Mouse (Mus musculus) adrenal gland, postnatal 14 days (tissue): ENCODE results near the gene Lrrtm3. TPM values are rescaled to one million over a fixed set of nuclear protein-coding genes. Genes with fewer than 3 reads are reported as not detected.

ENCODE experiments used
- DNase-seq: peaks from one replicate; pipeline ENCODE4 v3.0.0; 2021; ENCODE audit warnings: mixed read lengths
- long read RNA-seq, 2 experiments: library from polyadenylated mRNA; stranded (forward); transcript quantifications; one replicate each; pipeline ENCODE4 v2.0.0; 2021
- total RNA-seq: library from RNA; stranded (reverse); gene quantifications from 2 replicates; pipeline ENCODE4 v1.2.3, GENCODE M21; 2021

Gene Lrrtm3
- 0.30 and 1.2 TPM in 2 replicates for total RNA-seq
- long read RNA-seq, experiment 1, partial matches to known transcripts = 0 of 1 reads
- long read RNA-seq, experiment 1, other reads (novel, unspliced or antisense) = 0 of 1 reads
- long read RNA-seq, experiment 2 = 0 reads

GRCm38 (mm10) chr10:64089680-64090460 is at the start of gene Lrrtm3:
Lrrtm3 (minus strand) TSS chr10:64090277.
- DNase-seq = peak; percentile 64

DNA sequence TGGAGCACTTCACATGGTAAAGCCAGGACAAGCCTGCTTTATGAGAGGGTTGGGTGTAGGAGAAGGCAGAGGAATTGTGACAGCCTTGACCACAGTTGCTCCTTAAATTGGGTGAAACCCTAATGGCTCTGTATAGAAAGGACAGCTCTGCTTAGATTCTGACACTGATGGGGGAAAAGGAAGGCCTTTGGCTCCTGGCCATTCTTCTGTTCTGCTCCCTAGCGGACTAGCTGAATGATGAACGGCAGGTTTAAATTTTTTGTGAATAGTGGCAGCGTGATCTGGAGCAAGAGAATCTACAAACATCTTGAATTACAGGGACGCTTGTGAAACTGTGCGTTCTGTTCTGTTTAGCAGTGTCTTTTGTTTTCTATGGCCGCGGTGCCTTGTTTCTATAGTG is 45.4 kb upstream of the Lrrtm3 start:
- DNase-seq = no peak

DNA sequence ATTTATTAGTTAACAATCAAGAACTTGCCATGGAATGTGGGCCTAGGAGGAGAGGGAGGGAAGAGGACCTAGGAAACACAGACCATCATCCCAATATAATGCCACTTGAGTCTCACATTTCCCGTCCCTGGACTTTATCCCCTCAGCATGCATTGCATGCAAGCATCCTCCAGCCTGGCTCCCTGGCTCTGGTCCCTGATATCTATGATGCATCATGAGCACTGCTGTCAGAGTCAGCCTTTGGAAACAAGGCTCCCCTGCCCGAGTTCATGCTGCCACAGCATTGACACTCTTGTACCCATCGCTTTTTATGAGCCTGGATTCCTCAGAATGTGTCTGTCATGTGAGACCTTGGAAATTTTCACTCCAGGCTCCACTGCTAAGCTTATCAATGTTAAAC is 43.4 kb upstream of the Lrrtm3 start:
- DNase-seq = no peak

DNA sequence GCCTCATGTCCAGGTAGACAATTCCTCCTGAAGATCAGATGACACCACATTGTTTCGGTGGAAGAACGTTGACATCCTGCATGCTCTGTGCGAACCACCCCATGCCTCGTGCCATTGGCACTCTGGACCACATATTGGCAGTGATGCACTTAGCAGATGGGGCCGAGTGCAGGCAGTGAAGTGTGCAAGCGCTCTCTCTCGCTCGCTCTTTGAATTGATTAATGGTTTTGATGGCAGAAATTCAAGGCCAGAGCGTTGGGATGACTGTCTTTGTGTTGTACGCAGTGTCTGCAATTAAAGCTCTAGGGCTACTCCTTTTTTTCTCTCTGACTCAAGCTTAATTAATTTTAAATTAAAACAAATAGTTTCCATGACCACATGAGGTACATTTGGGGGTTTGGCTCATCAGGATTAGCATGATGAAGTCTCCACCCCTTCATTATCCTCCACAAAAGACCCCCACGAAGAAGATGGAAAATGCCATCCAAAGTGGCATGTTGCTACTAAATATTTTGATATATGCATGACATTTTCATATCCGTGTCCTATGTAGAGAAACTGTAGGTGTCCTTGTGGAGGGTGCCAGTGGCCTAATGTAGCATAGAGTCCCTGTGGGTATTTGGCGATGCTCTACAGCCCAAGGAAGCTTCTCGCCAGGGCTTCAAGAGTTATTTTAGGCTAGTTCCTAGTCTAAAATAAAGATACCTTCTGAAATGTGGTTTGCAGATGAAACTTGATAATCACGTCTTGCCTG is 40.5 kb upstream of the Lrrtm3 start:
- no peak for DNase-seq

DNA sequence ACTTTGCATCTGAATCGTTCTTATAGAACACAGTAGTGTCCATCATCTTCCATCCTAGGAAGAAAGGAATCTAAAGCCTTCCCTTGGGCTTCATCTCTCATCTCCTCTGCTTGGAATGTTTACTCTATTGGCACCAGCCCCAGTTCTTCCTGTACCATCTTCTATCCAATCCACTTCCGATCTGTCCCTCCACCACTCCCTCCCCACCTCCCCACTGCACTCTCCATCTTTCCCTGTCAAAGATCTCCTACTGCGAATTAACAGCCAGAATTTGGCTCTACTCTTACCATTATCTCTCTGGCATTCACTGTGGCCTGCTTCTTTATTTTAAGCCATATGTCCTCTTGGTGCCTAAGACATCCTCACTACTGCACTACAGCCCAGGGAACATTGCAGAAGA is 28.8 kb upstream of the Lrrtm3 start:
- no peak for DNase-seq

DNA sequence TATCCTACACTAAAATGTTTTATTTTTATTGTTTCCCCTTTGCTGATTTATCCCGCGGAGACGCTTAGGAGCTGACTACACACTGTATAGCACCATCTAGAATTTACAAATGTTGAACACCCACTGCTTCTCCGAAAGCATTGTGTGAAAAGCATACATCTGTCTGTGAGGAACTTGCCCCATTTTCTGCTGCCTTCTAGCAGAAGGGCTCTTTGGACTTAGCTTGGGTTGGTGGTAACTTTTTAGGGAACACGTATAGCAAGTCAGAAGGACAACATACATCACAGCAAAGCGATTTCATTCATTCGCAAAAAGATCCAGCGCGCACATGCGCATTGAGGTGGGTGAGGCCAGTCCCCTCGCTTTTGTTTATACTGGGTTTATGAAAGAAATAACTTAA is 25.2 kb upstream of the Lrrtm3 start:
- DNase-seq = no peak

- DNase-seq = no peak
These were observed 6.5 kb upstream of the Lrrtm3 start for GRCm38 (mm10) chr10:64096532-64096931.

DNA sequence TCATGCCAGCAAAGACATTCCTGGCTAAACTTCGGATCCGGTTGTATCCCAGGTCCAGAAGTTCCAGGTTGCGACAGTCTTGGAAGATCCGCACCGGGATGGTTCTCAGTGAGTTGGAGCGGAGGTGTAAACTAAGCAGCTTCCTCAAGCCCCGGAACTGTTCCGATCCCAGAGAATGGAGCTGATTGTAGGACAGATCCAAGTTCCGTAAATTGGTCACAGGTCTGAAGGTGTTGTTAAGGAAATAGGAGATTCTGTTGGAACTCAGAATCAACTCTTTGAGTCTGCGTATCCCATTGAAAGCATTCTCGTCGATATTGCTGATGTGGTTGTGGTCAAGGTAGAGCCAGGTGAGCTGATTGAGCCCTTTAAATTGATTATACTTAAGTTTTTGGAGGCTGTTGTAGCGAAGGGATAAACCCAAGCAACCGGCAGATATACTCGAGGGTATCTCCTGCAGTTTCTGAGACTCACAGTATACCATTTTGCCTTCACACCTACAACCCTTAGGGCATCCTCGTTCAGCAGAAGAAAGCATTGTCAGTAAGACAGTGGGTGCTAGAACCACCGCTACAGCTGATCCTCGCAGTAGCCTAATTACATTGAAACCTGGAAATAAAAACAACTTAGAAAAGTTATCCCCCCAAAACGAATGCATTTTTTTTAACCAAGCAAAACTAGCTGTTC is 1.2 kb downstream of the Lrrtm3 start:
- DNase-seq = no peak

DNA sequence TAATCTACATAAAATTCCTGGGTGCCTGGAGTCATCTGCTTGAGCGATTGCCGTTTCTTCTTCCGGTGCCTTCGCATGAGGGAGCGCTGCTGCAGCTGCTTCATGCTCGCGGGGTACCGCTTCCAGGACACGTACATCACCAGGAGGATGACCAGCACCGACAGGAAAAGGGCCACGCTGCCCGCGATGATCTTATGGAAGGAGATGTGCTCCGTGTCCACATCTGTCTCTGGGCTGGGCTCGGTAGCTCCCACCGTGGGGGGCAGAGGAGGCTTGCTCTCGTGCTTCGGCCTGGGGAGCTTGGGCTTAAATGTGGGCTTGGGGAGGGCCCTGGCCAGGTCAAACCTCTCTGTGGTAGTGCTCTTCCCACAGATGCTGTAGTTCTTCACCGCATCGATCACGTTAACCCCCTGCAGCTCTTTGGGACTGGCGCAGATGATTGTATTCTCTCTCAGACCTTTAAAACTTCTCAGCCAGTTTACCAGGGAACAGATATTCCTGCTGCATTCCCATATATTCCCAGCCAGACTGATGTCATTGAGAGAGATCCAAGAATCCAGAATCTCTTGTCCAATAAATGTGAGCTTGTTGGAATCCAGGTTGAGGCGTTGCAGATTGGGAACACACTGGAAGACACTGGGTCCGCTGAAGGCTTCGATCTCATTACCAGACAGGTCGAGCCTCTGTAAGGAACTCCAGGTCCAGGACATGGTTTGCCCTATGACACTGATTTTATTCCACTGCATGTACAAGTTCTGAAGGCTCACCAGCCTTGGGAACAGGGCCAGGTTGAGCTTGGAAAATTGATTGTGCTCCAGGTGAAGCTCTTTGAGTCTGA is 1.9 kb downstream of the Lrrtm3 start:
- DNase-seq = no peak

DNA sequence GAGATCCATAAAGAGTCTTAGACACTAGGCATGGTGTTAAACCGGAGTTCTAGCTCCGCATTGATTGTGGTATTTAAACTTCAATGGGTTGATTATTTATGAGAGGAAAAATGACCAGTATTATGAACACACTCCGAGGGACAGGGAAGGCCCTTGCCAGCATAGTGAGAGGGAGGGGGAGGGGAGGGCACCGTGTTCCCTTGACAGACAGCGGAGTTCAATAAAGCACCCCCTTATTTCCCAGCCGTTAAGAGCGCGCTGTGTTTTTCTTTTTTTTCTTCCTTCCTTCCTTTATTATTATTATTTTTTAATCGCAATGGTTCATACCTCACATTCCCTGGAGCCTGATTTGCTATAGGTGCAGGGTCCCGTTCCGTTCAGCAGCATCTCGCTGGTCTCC is 2.6 kb downstream of the Lrrtm3 start:
- no peak for DNase-seq

- no peak for DNase-seq
These were observed 3.3 kb downstream of the Lrrtm3 start for GRCm38 (mm10) chr10:64086567-64087391.

- DNase-seq = no peak
These were observed 3.9 kb downstream of the Lrrtm3 start for GRCm38 (mm10) chr10:64086183-64086566.

GRCm38 (mm10) chr10:64084465-64084864 is 5.6 kb downstream of the Lrrtm3 start:
- no peak for DNase-seq

- DNase-seq = no peak
These were observed 6.3 kb downstream of the Lrrtm3 start for GRCm38 (mm10) chr10:64083813-64084212.

GRCm38 (mm10) chr10:64082345-64082744 is 7.7 kb downstream of the Lrrtm3 start:
- no peak for DNase-seq

GRCm38 (mm10) chr10:64076410-64077052 is 13.5 kb downstream of the Lrrtm3 start:
- DNase-seq = peak; percentile 23

DNA sequence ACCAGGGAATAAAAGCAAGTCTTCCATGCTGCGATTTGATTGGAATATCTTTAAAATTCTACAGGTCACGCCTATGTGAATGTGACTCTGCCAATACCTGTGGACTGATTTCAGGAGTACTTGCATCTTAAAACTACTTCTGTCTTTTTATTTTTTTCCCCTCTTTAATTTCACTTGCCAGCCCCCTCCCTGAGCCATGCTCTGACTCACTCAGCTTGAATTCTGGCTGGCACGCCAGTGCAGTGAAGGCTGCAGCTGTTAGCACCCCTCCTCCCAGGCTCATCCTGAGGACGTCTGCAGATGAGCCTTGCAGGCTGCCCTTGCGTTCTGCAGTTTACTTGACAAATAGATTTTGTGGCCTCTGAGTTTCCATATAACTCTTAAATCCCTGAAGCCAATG is 14.1 kb downstream of the Lrrtm3 start:
- DNase-seq = peak; percentile 78

GRCm38 (mm10) chr10:64063704-64064103 is 26.4 kb downstream of the Lrrtm3 start:
- DNase-seq = no peak

GRCm38 (mm10) chr10:64049946-64050345 is 40.1 kb downstream of the Lrrtm3 start:
- no peak for DNase-seq

DNA sequence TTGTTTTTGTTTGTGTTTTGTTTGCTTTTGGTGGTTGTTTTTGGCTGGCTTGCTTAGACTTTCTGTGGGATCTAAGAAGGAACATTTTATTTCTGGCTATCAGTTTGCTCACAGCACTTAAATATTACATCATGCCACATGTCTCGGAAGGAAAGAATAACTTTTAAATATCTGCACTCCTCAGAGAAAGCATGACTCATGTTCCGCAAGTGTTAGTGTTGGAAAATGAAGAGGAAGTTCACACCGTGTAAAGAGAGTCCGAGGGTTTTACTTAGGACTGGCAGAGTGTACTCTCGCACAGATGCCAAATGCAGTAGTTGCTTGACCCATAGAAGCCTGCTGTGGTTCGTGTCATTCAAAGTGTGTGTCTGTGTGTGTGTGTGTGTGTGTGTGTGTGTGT is 40.9 kb downstream of the Lrrtm3 start:
- DNase-seq = no peak

DNA sequence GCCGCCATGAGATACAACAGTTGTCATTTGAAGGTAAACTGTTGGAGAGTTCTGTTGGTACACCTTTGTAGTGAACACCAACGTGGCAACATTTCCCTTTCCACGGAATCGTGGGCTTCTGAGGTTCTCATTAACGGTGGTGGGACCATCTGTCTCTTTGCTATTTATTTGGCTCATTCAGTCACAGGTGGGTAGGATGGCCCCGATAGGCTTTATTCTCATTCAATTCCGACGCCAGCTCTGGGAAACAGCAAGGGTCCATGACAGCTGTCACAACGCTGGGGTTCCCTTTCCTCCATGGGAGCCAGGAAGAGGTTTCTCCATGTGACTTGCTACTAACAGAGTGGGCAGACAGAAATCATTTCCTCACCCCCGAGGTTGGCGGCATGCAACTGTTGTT is 48.2 kb downstream of the Lrrtm3 start:
- DNase-seq = no peak
